Mouse (Mus musculus): Measurements from ENCODE around the gene Ccdc85a. TPM values are rescaled to one million over a fixed set of nuclear protein-coding genes. Genes with fewer than 3 reads are reported as not detected.

Ccdc85a gene
- polyA plus RNA-seq (2012; ENCODE audit: low replicate concordance) = not detected in 2 replicates

DNA sequence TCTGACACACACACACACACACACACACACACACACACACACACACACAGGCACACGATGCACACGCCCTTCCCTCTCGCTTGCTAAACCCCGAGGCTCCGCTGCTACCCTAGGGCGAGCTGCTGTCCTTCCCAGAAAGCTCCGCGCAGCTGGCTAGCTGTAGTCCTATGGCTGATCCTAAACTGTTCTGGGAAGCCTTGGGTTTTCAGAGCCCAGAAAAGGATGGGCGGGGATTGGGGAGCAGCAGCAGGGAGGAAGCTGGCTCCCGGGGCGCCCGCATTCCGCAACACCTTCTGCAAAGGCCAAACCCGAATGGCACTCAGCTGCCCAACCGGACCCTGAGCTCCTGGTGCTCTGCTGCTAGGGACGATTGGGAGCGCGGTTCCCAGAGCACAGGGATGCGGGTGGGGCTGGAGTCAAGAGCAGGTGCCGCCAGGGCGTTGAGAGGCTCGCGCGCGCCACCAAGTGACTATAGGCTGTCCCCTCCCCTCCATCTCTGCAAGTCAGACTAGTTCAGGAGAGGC is at the start of gene Ccdc85a:
Ccdc85a (minus strand) TSS at position 414 of the 524 bp plus-strand sequence.

GRCm38 (mm10) chr11:28339224-28340150 is 244.6 kb downstream of the Ccdc85a start, which contains the start of gene Gm6685:
Gene Gm6685, minus strand, starts transcription at chr11:28339867.

Other genes starting within 250 kb of the Ccdc85a start
- 2.0 and 3.8 TPM in 2 replicates for gene Gm6685, start 244.5 kb downstream of the Ccdc85a start, polyA plus RNA-seq (2012; ENCODE audit: low replicate concordance)

Data from leukemia stem cell, adult 10-12 weeks (primary cell).